Mouse (Mus musculus): ENCODE measurements at regions not wholly inside any gene's neighbourhood (a gene's known extent, or its start where the extent isn't known, plus 50 kb on each side); places are given as distances from the start of the nearest gene placed in this dataset.

DNA sequence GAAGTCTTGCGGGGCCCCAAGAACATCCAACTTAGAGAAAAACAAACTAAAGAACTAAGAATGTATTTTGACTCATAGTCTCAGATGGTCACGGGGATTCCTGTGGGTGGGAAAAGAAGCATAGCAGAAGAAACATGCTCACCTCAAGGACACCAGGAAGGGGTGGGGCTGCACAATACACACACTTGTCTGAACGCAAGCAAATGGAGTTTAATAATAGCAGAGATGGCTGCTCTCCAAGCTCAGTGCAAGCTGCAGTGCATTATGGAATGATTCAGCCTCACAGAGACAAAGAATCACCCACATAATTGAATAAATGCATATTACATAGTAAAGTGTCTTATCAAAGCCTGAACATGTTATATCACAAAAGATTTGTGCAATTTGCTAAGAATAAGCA lies 96.2 kb downstream of the Zfp330 start:
- no peak overlapping the region for H3K27ac ChIP-seq (ENCODE audit: insufficient read depth, low read depth, low read length)
- H3K27me3 ChIP-seq (replicated peaks; ENCODE audit: control insufficient read depth, insufficient read depth, low read length) = no peaks in the 10 kb centered on the region
- no peak for DNase-seq
- no peaks in the 10 kb centered on the region for H3K4me1 ChIP-seq (ENCODE audit: control insufficient read depth, insufficient read depth, low read length)
- no peak overlapping the region for H3K4me3 ChIP-seq (ENCODE audit: insufficient read depth, low read depth, low read length)
- H3K36me3 ChIP-seq (ENCODE audit: control insufficient read depth, insufficient read depth, low read length) = no peaks in the 10 kb centered on the region
- no peak for TF ChIP-seq POLR2A (IDR thresholded peaks at IDR 0.05; ENCODE audit: low read depth, low read length)
- 75% methylated on average over 3 of the region's 3 CpGs for WGBS

DNA sequence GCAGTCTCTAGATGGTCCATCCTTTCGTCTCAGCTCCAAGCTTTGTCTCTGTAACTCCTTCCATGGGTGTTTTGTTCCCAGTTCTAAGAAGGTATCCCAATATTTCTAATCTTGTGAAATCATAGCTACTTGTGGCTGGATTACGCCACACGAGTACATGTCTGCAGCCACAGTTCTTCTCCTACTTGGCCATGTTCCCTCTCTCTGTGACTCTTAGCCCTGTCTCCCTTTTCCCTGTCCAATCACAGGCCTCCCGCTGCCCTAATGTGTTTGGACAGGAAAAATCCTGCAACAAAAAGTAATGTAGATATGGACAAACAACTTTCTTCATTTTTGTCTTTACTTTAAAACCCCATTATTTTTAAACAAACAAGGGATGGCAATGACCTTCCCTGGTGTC lies 104.7 kb downstream of the Zfp330 start:
- no peak for DNase-seq
- WGBS = 93% methylated on average over 4 of the region's 4 CpGs
- H3K36me3 ChIP-seq (ENCODE audit: control insufficient read depth, insufficient read depth, low read length) = no peaks in the 10 kb centered on the region
- H3K27ac ChIP-seq (ENCODE audit: insufficient read depth, low read depth, low read length) = no peak overlapping the region
- H3K4me3 ChIP-seq (ENCODE audit: insufficient read depth, low read depth, low read length) = no peak overlapping the region
- no peaks in the 10 kb centered on the region for H3K27me3 ChIP-seq (replicated peaks; ENCODE audit: control insufficient read depth, insufficient read depth, low read length)
- TF ChIP-seq CTCF (conservative IDR thresholded peaks at IDR 0.05; ENCODE audit: insufficient read depth, insufficient read length, low read depth, low read length) (no peak), POLR2A (IDR thresholded peaks at IDR 0.05; ENCODE audit: low read depth, low read length) (no peak)
- H3K4me1 ChIP-seq (ENCODE audit: control insufficient read depth, insufficient read depth, low read length) = no peaks in the 10 kb centered on the region

DNA sequence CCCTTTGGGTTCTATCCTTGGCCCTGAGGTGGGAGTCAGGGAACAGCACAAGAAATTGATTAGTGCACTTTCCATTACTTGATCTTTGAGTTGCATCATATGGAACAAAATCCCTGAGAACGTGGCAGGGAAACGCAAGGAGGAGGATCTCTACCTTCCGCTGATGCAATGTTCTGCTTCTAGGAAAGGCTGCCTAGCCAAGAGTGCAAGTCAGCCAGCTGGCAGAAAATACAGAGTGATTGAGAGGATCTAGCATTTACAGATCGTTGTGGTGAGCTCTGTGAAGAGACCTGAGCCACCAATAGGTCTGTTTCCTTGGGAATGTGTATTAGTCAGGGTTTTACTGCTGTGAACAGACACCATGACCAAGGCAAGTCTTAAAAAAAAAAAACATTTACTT lies 108.8 kb downstream of the Zfp330 start:
- DNase-seq = no peak
- H3K4me1 ChIP-seq (ENCODE audit: control insufficient read depth, insufficient read depth, low read length) = no peaks in the 10 kb centered on the region
- H3K27ac ChIP-seq (ENCODE audit: insufficient read depth, low read depth, low read length) = no peak overlapping the region
- no peaks in the 10 kb centered on the region for H3K36me3 ChIP-seq (ENCODE audit: control insufficient read depth, insufficient read depth, low read length)
- no peaks in the 10 kb centered on the region for H3K27me3 ChIP-seq (replicated peaks; ENCODE audit: control insufficient read depth, insufficient read depth, low read length)
- TF ChIP-seq POLR2A (IDR thresholded peaks at IDR 0.05; ENCODE audit: low read depth, low read length) (no peak), CTCF (conservative IDR thresholded peaks at IDR 0.05; ENCODE audit: insufficient read depth, insufficient read length, low read depth, low read length) (no peak)
- WGBS = 87% methylated on average over 4 of the region's 4 CpGs
- no peak overlapping the region for H3K4me3 ChIP-seq (ENCODE audit: insufficient read depth, low read depth, low read length)

DNA sequence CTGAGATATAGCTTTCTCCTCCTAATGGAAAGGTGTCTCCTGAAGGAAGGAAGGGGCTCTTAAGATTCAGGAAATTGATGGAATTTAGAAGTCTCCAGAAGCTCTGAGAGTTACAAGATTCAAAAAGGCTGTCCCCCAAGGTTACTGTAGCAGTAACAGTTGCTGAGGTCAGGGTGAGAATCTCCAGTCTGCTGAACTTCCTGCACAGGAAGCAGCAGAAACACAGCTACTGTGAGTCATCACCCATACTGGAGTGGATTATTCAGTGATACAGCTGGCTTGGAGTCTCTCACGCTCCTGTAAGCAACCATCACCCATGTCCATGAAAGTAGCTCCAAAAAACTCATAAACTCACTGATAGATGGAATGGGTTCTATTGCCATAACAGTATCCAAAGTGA lies 133.5 kb downstream of the Zfp330 start:
- no peak for DNase-seq
- H3K27ac ChIP-seq (ENCODE audit: insufficient read depth, low read depth, low read length) = no peak overlapping the region
- no peak overlapping the region for H3K4me3 ChIP-seq (ENCODE audit: insufficient read depth, low read depth, low read length)
- no peaks in the 10 kb centered on the region for H3K27me3 ChIP-seq (replicated peaks; ENCODE audit: control insufficient read depth, insufficient read depth, low read length)
- WGBS = 28% methylated on average over 1 of the region's 1 CpGs
- no peaks in the 10 kb centered on the region for H3K4me1 ChIP-seq (ENCODE audit: control insufficient read depth, insufficient read depth, low read length)
- no peaks in the 10 kb centered on the region for H3K36me3 ChIP-seq (ENCODE audit: control insufficient read depth, insufficient read depth, low read length)
- no peak for TF ChIP-seq CTCF (conservative IDR thresholded peaks at IDR 0.05; ENCODE audit: insufficient read depth, insufficient read length, low read depth, low read length)
- TF ChIP-seq POLR2A (IDR thresholded peaks at IDR 0.05; ENCODE audit: low read depth, low read length) = no peak

DNA sequence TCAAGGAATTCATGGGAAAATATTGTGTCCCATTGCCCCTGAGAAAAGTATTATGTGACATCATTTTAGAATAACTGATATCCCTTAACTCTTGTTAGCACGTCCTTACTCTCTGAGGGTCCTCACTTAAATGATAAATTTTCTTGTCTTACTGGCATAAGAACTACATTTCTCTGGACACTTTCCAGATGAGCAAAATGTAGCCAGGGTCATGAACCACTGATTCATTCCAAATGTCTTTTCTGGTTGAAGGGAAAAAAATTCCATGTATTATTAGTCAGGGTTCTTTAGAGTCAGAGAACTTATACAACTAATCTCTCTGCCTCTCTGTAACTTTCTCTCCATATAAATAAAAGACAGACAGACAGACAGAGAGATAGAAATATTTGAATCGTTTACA lies 143.5 kb downstream of the Zfp330 start:
- Histone ChIP-seq H3K27ac (ENCODE audit: insufficient read depth, low read depth, low read length) (no peak overlapping the region), H3K27me3 (replicated peaks; ENCODE audit: control insufficient read depth, insufficient read depth, low read length) (no peaks in the 10 kb centered on the region), H3K4me1 (ENCODE audit: control insufficient read depth, insufficient read depth, low read length) (no peaks in the 10 kb centered on the region), H3K4me3 (ENCODE audit: insufficient read depth, low read depth, low read length) (no peak overlapping the region), H3K36me3 (ENCODE audit: control insufficient read depth, insufficient read depth, low read length) (no peaks in the 10 kb centered on the region)
- no peak for DNase-seq
- TF ChIP-seq POLR2A (IDR thresholded peaks at IDR 0.05; ENCODE audit: low read depth, low read length) (no peak), CTCF (conservative IDR thresholded peaks at IDR 0.05; ENCODE audit: insufficient read depth, insufficient read length, low read depth, low read length) (no peak)
- WGBS = 59% methylated on average over 2 of the region's 2 CpGs

DNA sequence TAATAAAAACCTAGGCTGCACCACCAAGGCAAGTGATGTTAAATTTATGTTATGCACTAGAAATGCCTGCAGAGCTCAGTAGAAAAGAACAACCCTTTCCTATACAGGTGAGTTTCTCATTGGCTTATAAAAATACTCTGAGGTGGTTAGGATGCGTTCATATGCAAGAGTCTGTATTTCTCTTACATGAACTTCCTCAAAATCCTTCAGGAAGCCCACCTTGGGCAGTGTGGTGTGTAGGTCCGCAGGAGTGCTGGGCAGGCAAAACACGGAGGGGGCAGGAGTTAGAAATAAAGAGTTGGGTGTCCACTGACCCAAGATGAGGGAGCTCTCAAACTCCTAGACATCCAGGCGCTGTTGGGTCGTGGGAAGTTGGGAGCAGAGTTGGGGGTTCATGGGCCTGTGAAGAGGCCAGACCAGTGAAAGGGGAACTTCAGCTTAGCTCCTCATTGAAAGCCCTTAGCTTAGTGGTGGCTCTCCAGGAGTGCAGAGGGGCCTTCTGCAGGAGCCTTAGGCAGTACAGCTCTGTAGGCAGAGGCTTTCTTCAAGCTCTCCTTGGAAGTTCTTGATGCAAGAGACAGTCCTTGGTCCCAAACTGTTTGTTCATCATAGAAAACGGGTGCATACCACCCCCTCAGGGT lies 150.0 kb downstream of the Zfp330 start:
- H3K27me3 ChIP-seq (replicated peaks; ENCODE audit: control insufficient read depth, insufficient read depth, low read length) = no peaks in the 10 kb centered on the region
- no peak for DNase-seq
- no peak overlapping the region for H3K27ac ChIP-seq (ENCODE audit: insufficient read depth, low read depth, low read length)
- TF ChIP-seq POLR2A (IDR thresholded peaks at IDR 0.05; ENCODE audit: low read depth, low read length) (no peak), CTCF (conservative IDR thresholded peaks at IDR 0.05; ENCODE audit: insufficient read depth, insufficient read length, low read depth, low read length) (no peak)
- 89% methylated on average over 6 of the region's 6 CpGs for WGBS
- H3K36me3 ChIP-seq (ENCODE audit: control insufficient read depth, insufficient read depth, low read length) = no peaks in the 10 kb centered on the region
- H3K4me3 ChIP-seq (ENCODE audit: insufficient read depth, low read depth, low read length) = no peak overlapping the region
- no peaks in the 10 kb centered on the region for H3K4me1 ChIP-seq (ENCODE audit: control insufficient read depth, insufficient read depth, low read length)

DNA sequence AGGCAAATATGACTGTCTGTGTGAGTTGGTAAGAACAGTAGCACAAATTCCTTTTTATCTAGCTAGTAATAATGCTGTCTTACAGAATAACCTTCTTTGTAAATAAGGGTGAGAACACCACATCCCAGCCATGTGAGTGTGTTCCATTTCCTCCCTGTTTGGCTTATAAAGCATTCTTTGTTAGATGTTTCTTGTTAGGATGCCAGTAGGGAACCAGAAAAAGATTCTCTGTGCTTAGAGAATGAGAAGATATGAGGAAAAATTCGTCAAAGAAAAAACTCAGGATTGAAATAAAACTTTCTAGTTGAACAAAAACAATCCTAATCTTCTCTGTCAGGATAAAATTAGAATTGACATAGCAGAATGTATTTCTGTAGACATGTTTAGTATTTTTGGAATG lies 155.3 kb downstream of the Zfp330 start:
- H3K27me3 ChIP-seq (replicated peaks; ENCODE audit: control insufficient read depth, insufficient read depth, low read length) = no peaks in the 10 kb centered on the region
- no peak overlapping the region for H3K4me3 ChIP-seq (ENCODE audit: insufficient read depth, low read depth, low read length)
- H3K36me3 ChIP-seq (ENCODE audit: control insufficient read depth, insufficient read depth, low read length) = no peaks in the 10 kb centered on the region
- H3K27ac ChIP-seq (ENCODE audit: insufficient read depth, low read depth, low read length) = no peak overlapping the region
- DNase-seq = no peak
- 43% methylated on average over 1 of the region's 1 CpGs for WGBS
- TF ChIP-seq CTCF (conservative IDR thresholded peaks at IDR 0.05; ENCODE audit: insufficient read depth, insufficient read length, low read depth, low read length) (no peak), POLR2A (IDR thresholded peaks at IDR 0.05; ENCODE audit: low read depth, low read length) (no peak)
- H3K4me1 ChIP-seq (ENCODE audit: control insufficient read depth, insufficient read depth, low read length) = no peaks in the 10 kb centered on the region
